Mouse (Mus musculus) cerebellum, postnatal 36 days (tissue): Measurements from ENCODE around the gene Gm15155.

Experiments
- DNase-seq, 2 experiments: peaks; one replicate each; pipeline ENCODE4 v3.0.0; 2021 to 2022; ENCODE audit warnings: mixed read lengths in 2 of 2

Gene Gm15155

GRCm38 (mm10) chrX:155624341-155624841 is at the start of gene Gm15155:
Gene Gm15155 (plus strand): TSS chrX:155624741.
- peak; percentile 37 to 45 for DNase-seq

GRCm38 (mm10) chrX:155579791-155580190 is 44.8 kb upstream of the Gm15155 start:
- no peak for DNase-seq

- no peak for DNase-seq
Observed at GRCm38 (mm10) chrX:155584586-155584985, 40.0 kb upstream of the Gm15155 start.

GRCm38 (mm10) chrX:155591490-155591889 is 33.1 kb upstream of the Gm15155 start:
- peak; percentile 70 to 75 for DNase-seq

GRCm38 (mm10) chrX:155592467-155592866 is 32.1 kb upstream of the Gm15155 start:
- no peak for DNase-seq

GRCm38 (mm10) chrX:155594685-155595084 is 29.9 kb upstream of the Gm15155 start:
- no peak for DNase-seq

GRCm38 (mm10) chrX:155596390-155596789 is 28.2 kb upstream of the Gm15155 start:
- DNase-seq: no peak

GRCm38 (mm10) chrX:155601196-155601595 is 23.3 kb upstream of the Gm15155 start:
- no peak for DNase-seq

GRCm38 (mm10) chrX:155622527-155622926 is 2.0 kb upstream of the Gm15155 start:
- DNase-seq: peak in 1 of 2 experiments; percentile 51

- peak; percentile 40 to 53 for DNase-seq
Observed at GRCm38 (mm10) chrX:155622961-155623599, 1.5 kb upstream of the Gm15155 start.

- peak; percentile 55 to 61 for DNase-seq
Observed at GRCm38 (mm10) chrX:155623701-155624281, 750 bp upstream of the Gm15155 start, which contains the start of gene Ptchd1. Gene Ptchd1 (minus strand): TSS chrX:155623814.

- DNase-seq: no peak
Observed at GRCm38 (mm10) chrX:155624895-155625294, 354 bp downstream of the Gm15155 start.

GRCm38 (mm10) chrX:155625671-155626196 is 1.2 kb downstream of the Gm15155 start:
- peak; percentile 2 to 9 for DNase-seq

GRCm38 (mm10) chrX:155643975-155644374 is 19.4 kb downstream of the Gm15155 start:
- DNase-seq: peak; percentile 7 to 51

GRCm38 (mm10) chrX:155645975-155646374 is 21.4 kb downstream of the Gm15155 start:
- no peak for DNase-seq

- peak; percentile 58 to 61 for DNase-seq
Observed at GRCm38 (mm10) chrX:155657971-155658370, 33.4 kb downstream of the Gm15155 start.

GRCm38 (mm10) chrX:155690440-155690839 is 65.9 kb downstream of the Gm15155 start:
- DNase-seq: peak in 1 of 2 experiments; percentile 12

- DNase-seq: no peak
Observed at GRCm38 (mm10) chrX:155724157-155724556, 99.6 kb downstream of the Gm15155 start.

GRCm38 (mm10) chrX:155728387-155728786 is 103.8 kb downstream of the Gm15155 start:
- DNase-seq: no peak

GRCm38 (mm10) chrX:155888118-155888517 is 263.6 kb downstream of the Gm15155 start:
- no peak for DNase-seq

- no peak for DNase-seq
Observed at GRCm38 (mm10) chrX:155900040-155900439, 275.5 kb downstream of the Gm15155 start.

- DNase-seq: no peak
Observed at GRCm38 (mm10) chrX:155901742-155902141, 277.2 kb downstream of the Gm15155 start.

- DNase-seq: no peak
Observed at GRCm38 (mm10) chrX:155903108-155903507, 278.6 kb downstream of the Gm15155 start.

GRCm38 (mm10) chrX:156009756-156010155 is 385.2 kb downstream of the Gm15155 start:
- no peak for DNase-seq
